Mouse (Mus musculus) lung, adult 2 months (tissue): Measurements from ENCODE around the gene Mapk8.

Experiments
- CTCF ChIP-seq: fragments of 200-500 bp; IDR thresholded peaks from 2 replicates; pipeline ENCODE4 v1.5.1; 2011; ENCODE audit warnings: mild to moderate bottlenecking, low read length, control low read depth; ENCODE audit not compliant: insufficient read depth
- POLR2A ChIP-seq: fragments of 200-500 bp; IDR thresholded peaks from 2 replicates; pipeline ENCODE4 v1.6.1; 2011; ENCODE audit warnings: low read depth, mild to moderate bottlenecking, control low read depth, low read length, borderline replicate concordance; ENCODE audit errors: extremely low read depth

DNA sequence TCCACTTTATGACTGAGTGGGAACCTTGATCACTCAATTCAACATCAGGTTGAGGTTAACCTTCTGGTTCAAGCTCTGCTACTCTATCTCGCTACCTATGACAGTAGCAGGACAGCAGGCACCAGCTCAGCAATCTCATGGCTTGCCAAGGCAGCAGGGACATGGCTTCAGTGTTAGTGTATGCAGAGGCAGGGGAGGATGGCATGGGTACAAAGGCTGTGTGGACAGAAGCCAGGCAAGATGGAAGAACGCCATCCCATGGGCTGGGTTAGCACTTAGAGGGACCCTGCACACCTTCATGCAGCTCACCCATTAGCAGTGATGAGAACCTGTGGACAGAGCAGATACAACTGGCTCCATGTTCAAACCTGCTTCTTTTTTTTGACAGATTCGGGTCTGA is 69.7 kb downstream of the Mapk8 start:
- TF ChIP-seq CTCF (no peak), POLR2A (no peak)
